Mouse (Mus musculus) liver, adult 2 months (tissue): ENCODE data around the gene Ubqln1. TPM values are rescaled to one million over a fixed set of nuclear protein-coding genes. Genes with fewer than 3 reads are reported as not detected.
A peak's percentile ranks its signal among the peaks of the same experiment; 100 is the strongest.

Source experiments
- DNase-seq: peaks from one replicate; pipeline ENCODE4 v3.0.0-alpha.2; 2011; ENCODE audit warnings: low read depth, low spot score; ENCODE audit errors: extremely low read depth
- H3K27ac ChIP-seq: fragments of 200-500 bp; replicated peaks from 2 replicates; pipeline ENCODE4 v1.5.1; 2012; ENCODE audit warnings: low read depth, mild to moderate bottlenecking, control low read depth, inconsistent platforms, low read length; ENCODE audit not compliant: insufficient read depth
- H3K27me3 ChIP-seq: fragments of 200-500 bp; 2 replicates; pipeline ENCODE4 v1.6.1; 2012; ENCODE audit warnings: mild to moderate bottlenecking, moderate library complexity, low read length, inconsistent platforms; ENCODE audit not compliant: control insufficient read depth, insufficient read depth
- H3K36me3 ChIP-seq: fragments of 200-500 bp; 2 replicates; pipeline ENCODE4 v1.6.1; 2012; ENCODE audit warnings: low read length, inconsistent platforms; ENCODE audit not compliant: control insufficient read depth, insufficient read depth
- H3K4me1 ChIP-seq: fragments of 200-500 bp; 2 replicates; pipeline ENCODE4 v1.6.1; 2011; ENCODE audit warnings: low read length; ENCODE audit not compliant: control insufficient read depth, insufficient read depth
- H3K4me3 ChIP-seq: fragments of 200-500 bp; 2 replicates; pipeline ENCODE4 v1.5.1; 2011; ENCODE audit warnings: low read depth, mild to moderate bottlenecking, control low read depth, low read length, moderate library complexity; ENCODE audit not compliant: insufficient read depth
- H3K79me2 ChIP-seq: fragments of 200-500 bp; 2 replicates; pipeline ENCODE4 v1.6.1; 2012; ENCODE audit warnings: inconsistent platforms, mild to moderate bottlenecking, low read length, moderate library complexity; ENCODE audit not compliant: control insufficient read depth, insufficient read depth
- H3K9ac ChIP-seq: fragments of 200-500 bp; 2 replicates; pipeline ENCODE4 v1.6.1; 2012; ENCODE audit warnings: low read depth, mild to moderate bottlenecking, control low read depth, inconsistent platforms, low read length
- CTCF ChIP-seq: fragments of 200-500 bp; IDR thresholded peaks from 2 replicates; pipeline ENCODE4 v1.5.1; 2011; ENCODE audit warnings: low read depth, low read length, control low read depth
- POLR2A ChIP-seq: fragments of 200-500 bp; IDR thresholded peaks from 2 replicates; pipeline ENCODE4 v1.6.1; 2011; ENCODE audit warnings: low read length, control low read depth; ENCODE audit not compliant: insufficient read depth; ENCODE audit errors: extremely low read depth
- WGBS: fragments of 180-500 bp; shearing (Covaris S2); methylation state at CpG from one replicate; pipeline ENCODE4 v1.1.7; 2018; 5-methylcytosine and 5-hydroxymethylcytosine counted together
- polyA plus RNA-seq: library from polyadenylated mRNA; depleted of rRNA; stranded (reverse); fragments of >200 nt; gene quantifications from 2 replicates; pipeline ENCODE4 v1.2.3, GENCODE M21; 2012
- total RNA-seq: library from RNA; depleted of rRNA; stranded (reverse); fragments of >200 nt; gene quantifications from 2 replicates; pipeline ENCODE4 v1.2.3, GENCODE M21; 2014

Ubqln1 gene
- total and polyA plus RNA-seq, 2 experiments: 77.4 to 119 TPM

GRCm38 (mm10) chr13:58232611-58233010, 17.2 kb upstream of the Ubqln1 start:
- WGBS: 28% methylated on average over 5 of the region's 5 CpGs
- Histone ChIP-seq H3K9ac (no peak overlapping the region), H3K27me3 (no peaks in the 10 kb centered on the region), H3K27ac (no peak overlapping the region), H3K79me2 (no peaks in the 10 kb centered on the region), H3K4me3 (no peak overlapping the region), H3K4me1 (peaks cover 5% of the 10 kb centered on the region), H3K36me3 (no peaks in the 10 kb centered on the region)
- DNase-seq: peak; percentile 68
- TF ChIP-seq CTCF (peak; percentile 92), POLR2A (no peak)

GRCm38 (mm10) chr13:58232070-58232469, 16.6 kb upstream of the Ubqln1 start:
- TF ChIP-seq CTCF: no peak
- TF ChIP-seq POLR2A: no peak
- no peak overlapping the region for H3K27ac ChIP-seq
- H3K36me3 ChIP-seq: no peaks in the 10 kb centered on the region
- no peaks in the 10 kb centered on the region for H3K79me2 ChIP-seq
- no peaks in the 10 kb centered on the region for H3K27me3 ChIP-seq
- DNase-seq: peak; percentile 51
- H3K4me3 ChIP-seq: no peak overlapping the region
- no peak overlapping the region for H3K9ac ChIP-seq
- 30% methylated on average over 8 of the region's 8 CpGs for WGBS
- peaks cover 5% of the 10 kb centered on the region for H3K4me1 ChIP-seq

- Histone ChIP-seq H3K36me3 (no peaks in the 10 kb centered on the region), H3K79me2 (no peaks in the 10 kb centered on the region), H3K27me3 (no peaks in the 10 kb centered on the region), H3K9ac (no peak overlapping the region), H3K4me1 (peaks cover 5% of the 10 kb centered on the region), H3K27ac (no peak overlapping the region), H3K4me3 (no peak overlapping the region)
- no peak for DNase-seq
- WGBS: 91% methylated on average over 2 of the region's 2 CpGs
- TF ChIP-seq POLR2A: no peak
Measured at GRCm38 (mm10) chr13:58228624-58229023, 13.2 kb upstream of the Ubqln1 start.

GRCm38 (mm10) chr13:58225694-58226093, 10.2 kb upstream of the Ubqln1 start:
- Histone ChIP-seq H3K36me3 (no peaks in the 10 kb centered on the region), H3K9ac (no peak overlapping the region), H3K27me3 (no peaks in the 10 kb centered on the region), H3K4me3 (no peak overlapping the region), H3K79me2 (no peaks in the 10 kb centered on the region), H3K27ac (no peak overlapping the region), H3K4me1 (no peaks in the 10 kb centered on the region)
- 90% methylated on average over 8 of the region's 8 CpGs for WGBS
- DNase-seq: no peak
- no peak for TF ChIP-seq CTCF
- no peak for TF ChIP-seq POLR2A

GRCm38 (mm10) chr13:58220206-58220605, 4.8 kb upstream of the Ubqln1 start:
- H3K4me1 ChIP-seq: peaks cover 4% of the 10 kb centered on the region
- H3K4me3 ChIP-seq: no peak overlapping the region
- H3K79me2 ChIP-seq: peaks cover 2% of the 10 kb centered on the region
- H3K9ac ChIP-seq: no peak overlapping the region
- 65% methylated on average over 3 of the region's 3 CpGs for WGBS
- TF ChIP-seq CTCF (no peak), POLR2A (no peak)
- H3K36me3 ChIP-seq: no peaks in the 10 kb centered on the region
- no peaks in the 10 kb centered on the region for H3K27me3 ChIP-seq
- no peak for DNase-seq
- H3K27ac ChIP-seq: no peak overlapping the region

- Histone ChIP-seq H3K79me2 (peaks cover 16% of the 10 kb centered on the region), H3K36me3 (no peaks in the 10 kb centered on the region), H3K27ac (no peak overlapping the region), H3K4me1 (peaks cover 13% of the 10 kb centered on the region), H3K4me3 (no peak overlapping the region), H3K27me3 (no peaks in the 10 kb centered on the region), H3K9ac (no peak overlapping the region)
- peak; percentile 58 for DNase-seq
- TF ChIP-seq CTCF (no peak), POLR2A (no peak)
- WGBS: 47% methylated on average over 2 of the region's 2 CpGs
Measured at GRCm38 (mm10) chr13:58217536-58217935, 2.1 kb upstream of the Ubqln1 start.
